23 mouse cellular contexts compared by ENCODE assay signal in genomic region chr10:56994969-56995368, GRCm38 (mm10).
DNase-seq lines count a peak whose midpoint lies in the region; ATAC-seq and TF ChIP-seq lines count a peak whose summit lies in the region.
"Had no signal": no experiment of that assay in that cellular context is flagged by ENCODE, and none has a peak within 500 bp of the region (broad histone marks: within the 10 kb centered on the region; RNA-seq: fewer than 3 reads in every experiment).

No protein-coding gene starts in this region.

- no peaks in the 10 kb centered on the region for H3K36me3 ChIP-seq in limb, embryonic 14.5 days (ENCODE audit: control insufficient read depth, insufficient read depth, low read length)
- no peaks in the 10 kb centered on the region for H3K36me3 ChIP-seq in limb, embryonic 10.5 days
- H3K36me3 ChIP-seq in stomach, embryonic 15.5 days = no peaks in the 10 kb centered on the region
- H3K36me3 ChIP-seq in stomach, postnatal 0 days (ENCODE audit: control insufficient read depth, insufficient read depth, low read length) = no peaks in the 10 kb centered on the region
- no peaks in the 10 kb centered on the region for H3K36me3 ChIP-seq in heart, embryonic 10.5 days
- H3K36me3 ChIP-seq: embryonic facial prominence, embryonic 12.5 days; embryonic facial prominence, embryonic 15.5 days; forebrain, embryonic 10.5 days; forebrain, embryonic 12.5 days had no signal

- TF ChIP-seq CTCF in stomach, postnatal 0 days (IDR thresholded peaks at IDR 0.05; ENCODE audit: low read depth) = no peak

- no peaks in the 10 kb centered on the region for H3K4me1 ChIP-seq in limb, embryonic 14.5 days (ENCODE audit: control insufficient read depth, insufficient read depth, low read length)
- peaks cover 11% of the 10 kb centered on the region for H3K4me1 ChIP-seq in limb, embryonic 10.5 days
- no peaks in the 10 kb centered on the region for H3K4me1 ChIP-seq in stomach, embryonic 15.5 days
- H3K4me1 ChIP-seq in stomach, postnatal 0 days (replicated peaks; ENCODE audit: control insufficient read depth, insufficient read depth) = no peaks in the 10 kb centered on the region
- H3K4me1 ChIP-seq in heart, embryonic 10.5 days = no peaks in the 10 kb centered on the region
- H3K4me1 ChIP-seq: embryonic facial prominence, embryonic 15.5 days had no signal

- H3K27me3 ChIP-seq in limb, embryonic 14.5 days (ENCODE audit: control insufficient read depth, insufficient read depth, low read length) = no peaks in the 10 kb centered on the region
- no peaks in the 10 kb centered on the region for H3K27me3 ChIP-seq in limb, embryonic 10.5 days (ENCODE audit: low read depth, poor library complexity, severe bottlenecking)
- no peaks in the 10 kb centered on the region for H3K27me3 ChIP-seq in stomach, embryonic 15.5 days (replicated peaks)
- H3K27me3 ChIP-seq in stomach, postnatal 0 days (ENCODE audit: control insufficient read depth, insufficient read depth, low read length) = no peaks in the 10 kb centered on the region
- H3K27me3 ChIP-seq in heart, embryonic 10.5 days (ENCODE audit: insufficient read depth, poor library complexity, severe bottlenecking) = no peaks in the 10 kb centered on the region
- H3K27me3 ChIP-seq: embryonic facial prominence, embryonic 12.5 days; embryonic facial prominence, embryonic 15.5 days; forebrain, embryonic 12.5 days had no signal

- no peak overlapping the region for H3K27ac ChIP-seq in limb, embryonic 14.5 days (replicated peaks; ENCODE audit: low read depth, low read length)
- no peak overlapping the region for H3K27ac ChIP-seq in limb, embryonic 10.5 days
- peak overlapping the region; percentile 52; the same call in 1 of the 2 replicates for H3K27ac ChIP-seq in stomach, embryonic 15.5 days
- peak overlapping the region; percentile 53; the same call in 1 of the 2 replicates for H3K27ac ChIP-seq in stomach, postnatal 0 days (replicated peaks)
- no peak overlapping the region for H3K27ac ChIP-seq in heart, embryonic 10.5 days
- H3K27ac ChIP-seq: embryonic facial prominence, embryonic 12.5 days; embryonic facial prominence, embryonic 15.5 days; forebrain, embryonic 10.5 days; forebrain, embryonic 12.5 days had no signal

- 83% methylated on average over 3 of the region's 3 CpGs for WGBS in limb, embryonic 14.5 days
- 85% methylated on average over 3 of the region's 3 CpGs for WGBS in limb, embryonic 10.5 days
- WGBS in stomach, embryonic 15.5 days = 75% methylated on average over 3 of the region's 3 CpGs
- WGBS in stomach, postnatal 0 days = 60% methylated on average over 3 of the region's 3 CpGs
- WGBS in heart, embryonic 10.5 days = 92% methylated on average over 3 of the region's 3 CpGs

- TF ChIP-seq POLR2A in limb, embryonic 14.5 days (IDR thresholded peaks at IDR 0.05; ENCODE audit: borderline replicate concordance, extremely low read depth, insufficient read depth, insufficient read length) = no peak

- H3K9ac ChIP-seq in limb, embryonic 14.5 days (ENCODE audit: low read depth, low read length, severe bottlenecking) = no peak overlapping the region
- no peak overlapping the region for H3K9ac ChIP-seq in stomach, embryonic 15.5 days
- no peak overlapping the region for H3K9ac ChIP-seq in stomach, postnatal 0 days (ENCODE audit: low read length)
- H3K9ac ChIP-seq: embryonic facial prominence, embryonic 12.5 days; embryonic facial prominence, embryonic 15.5 days; forebrain, embryonic 12.5 days had no signal

- no peaks in the 10 kb centered on the region for H3K9me3 ChIP-seq in limb, embryonic 14.5 days (ENCODE audit: control insufficient read depth, low read length)
- no peaks in the 10 kb centered on the region for H3K9me3 ChIP-seq in limb, embryonic 10.5 days (replicated peaks)
- no peaks in the 10 kb centered on the region for H3K9me3 ChIP-seq in stomach, embryonic 15.5 days
- H3K9me3 ChIP-seq in stomach, postnatal 0 days (ENCODE audit: control insufficient read depth, low read length) = no peaks in the 10 kb centered on the region
- H3K9me3 ChIP-seq in heart, embryonic 10.5 days = no peaks in the 10 kb centered on the region
- H3K9me3 ChIP-seq: embryonic facial prominence, embryonic 12.5 days; embryonic facial prominence, embryonic 15.5 days; forebrain, embryonic 10.5 days; forebrain, embryonic 12.5 days had no signal

- H3K4me2 ChIP-seq in limb, embryonic 14.5 days (replicated peaks; ENCODE audit: low read depth, low read length, severe bottlenecking) = no peak overlapping the region
- H3K4me2 ChIP-seq in stomach, embryonic 15.5 days = no peak overlapping the region
- H3K4me2 ChIP-seq in stomach, postnatal 0 days (replicated peaks; ENCODE audit: low read depth) = no peak overlapping the region
- H3K4me2 ChIP-seq: embryonic facial prominence, embryonic 12.5 days; embryonic facial prominence, embryonic 15.5 days; forebrain, embryonic 12.5 days had no signal

- no peak for TF ChIP-seq EP300 in stomach, postnatal 0 days (optimal IDR thresholded peaks at IDR 0.05)

- DNase-seq in limb, embryonic 14.5 days (ENCODE audit: low spot score) = peak; percentile 34
- DNase-seq in limb, embryonic 10.5 days (ENCODE audit: low spot score) = no peak
- DNase-seq in stomach, postnatal 0 days (ENCODE audit: low spot score) = no peak
- DNase-seq in heart, embryonic 10.5 days (ENCODE audit: low spot score) = no peak
- DNase-seq in gastrocnemius, postnatal 10 days = no peak
- DNase-seq: adrenal gland, adult 2 months; adrenal gland, postnatal 10 days; adrenal gland, postnatal 25 days; cerebellum, adult 11 months; cerebellum, adult 18-20 months; cerebellum, adult 8-10 months; cerebellum, adult 9-11 months; cerebellum, postnatal 14 days; cerebellum, postnatal 36 days; embryo, embryonic 11 days had no signal

- no peak for ATAC-seq in limb, embryonic 14.5 days (ENCODE audit: low FRiP score, low read depth)
- ATAC-seq in stomach, embryonic 15.5 days (ENCODE audit: insufficient read depth, low FRiP score, low read depth) = no peak
- ATAC-seq in stomach, postnatal 0 days (ENCODE audit: low FRiP score, low TSS enrichment) = peak; percentile 56; the same call in 1 of the 2 replicates
- ATAC-seq: forebrain, embryonic 14.5 days; forebrain, embryonic 16.5 days had no signal

- H3K4me3 ChIP-seq in limb, embryonic 14.5 days (replicated peaks; ENCODE audit: low read length) = no peak overlapping the region
- H3K4me3 ChIP-seq in limb, embryonic 10.5 days = no peak overlapping the region
- no peak overlapping the region for H3K4me3 ChIP-seq in stomach, embryonic 15.5 days (replicated peaks)
- H3K4me3 ChIP-seq in stomach, postnatal 0 days (ENCODE audit: low read depth, low read length) = no peak overlapping the region
- H3K4me3 ChIP-seq in heart, embryonic 10.5 days = no peak overlapping the region
- H3K4me3 ChIP-seq: embryonic facial prominence, embryonic 12.5 days; embryonic facial prominence, embryonic 15.5 days; erythroblast, embryonic 14.5 days; forebrain, embryonic 10.5 days; forebrain, embryonic 12.5 days had no signal

Comparison
In these comparisons a context has a peak if more than half of its experiments do, and no peak if none do; other contexts are left out.
1. H3K27ac ChIP-seq: peak in stomach, embryonic 15.5 days (single experiment) and stomach, postnatal 0 days (single experiment); none in limb, embryonic 14.5 days (single experiment), limb, embryonic 10.5 days (single experiment) and heart, embryonic 10.5 days (single experiment).